Mouse (Mus musculus) kidney, postnatal 25 days (tissue): ENCODE measurements around the gene Nod2.

ENCODE experiments used
- DNase-seq, 2 experiments: peaks; one replicate each; pipeline ENCODE4 v3.0.0; 2021; ENCODE audit warnings: mixed read lengths in 2 of 2

The Nod2 gene

DNA sequence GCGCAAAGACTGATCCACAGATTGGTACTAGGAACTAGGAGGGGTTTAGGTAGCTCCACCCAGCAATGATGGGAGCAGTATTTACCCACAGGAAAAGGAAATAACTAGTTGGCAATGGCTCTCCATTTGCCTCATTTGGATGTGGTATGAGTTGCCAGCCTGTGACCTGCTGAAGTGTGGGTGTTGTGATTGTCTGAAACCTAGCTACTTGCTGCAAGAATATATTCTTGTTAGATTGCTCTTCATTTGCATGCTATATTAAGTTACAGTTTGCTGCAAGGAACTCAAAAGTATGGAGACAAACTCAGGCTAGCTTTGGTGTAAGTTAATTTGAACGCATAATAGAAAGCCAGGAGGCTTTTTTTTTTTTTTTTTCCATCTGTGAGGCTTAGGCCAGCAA lies 33.5 kb downstream of the Nod2 start:
- DNase-seq, result no peak

DNA sequence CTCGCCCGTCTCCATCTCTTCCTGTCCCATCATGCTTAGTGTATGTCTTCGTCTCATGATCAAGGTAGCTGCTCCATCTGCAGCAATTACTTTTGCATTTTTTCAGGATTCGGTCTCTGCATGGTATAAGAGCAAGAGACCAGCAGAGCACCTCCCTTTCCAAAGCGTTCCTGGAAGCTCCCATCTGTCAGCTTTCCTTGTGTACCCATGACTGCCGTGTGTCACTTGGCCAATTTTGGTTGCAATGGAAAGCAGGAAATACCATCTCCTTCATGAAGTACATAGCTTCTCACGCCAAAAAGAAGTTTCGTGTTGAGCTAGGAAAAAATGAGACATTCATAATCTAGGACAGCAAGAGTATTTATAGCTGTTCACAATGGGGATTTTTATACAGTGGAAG lies 33.9 kb downstream of the Nod2 start:
- no peak for DNase-seq

DNA sequence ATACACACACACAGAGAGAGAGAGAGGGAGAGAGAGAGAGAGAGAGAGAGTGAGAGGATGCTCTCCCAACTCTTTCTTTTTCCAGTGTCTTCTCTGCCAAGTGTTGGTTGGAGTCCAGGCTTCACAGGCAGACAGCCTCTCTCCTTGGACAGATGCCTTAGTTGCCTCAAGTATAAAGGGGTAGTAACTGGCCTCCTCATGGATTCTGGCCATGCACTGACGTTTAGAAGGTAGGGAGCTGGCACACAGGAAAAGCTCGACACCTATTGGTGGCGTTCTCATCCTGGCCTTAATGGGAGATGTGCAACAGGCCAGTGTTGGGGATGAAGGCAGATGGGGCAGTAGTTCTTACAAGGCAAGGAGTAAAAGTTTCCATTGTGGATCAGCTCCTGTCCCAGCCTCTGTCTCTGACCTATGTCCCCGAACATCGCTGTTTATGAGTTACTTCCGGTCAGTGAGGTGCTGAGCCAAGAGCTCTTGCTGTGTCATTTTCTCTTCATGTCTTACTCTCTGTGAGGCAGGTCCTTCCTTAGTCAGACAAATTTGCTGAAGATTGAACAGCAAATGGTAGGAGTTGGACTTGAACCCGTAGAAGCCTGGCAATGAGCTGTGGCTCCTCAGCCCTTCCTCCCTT lies 36.7 kb downstream of the Nod2 start:
- DNase-seq, result no peak

DNA sequence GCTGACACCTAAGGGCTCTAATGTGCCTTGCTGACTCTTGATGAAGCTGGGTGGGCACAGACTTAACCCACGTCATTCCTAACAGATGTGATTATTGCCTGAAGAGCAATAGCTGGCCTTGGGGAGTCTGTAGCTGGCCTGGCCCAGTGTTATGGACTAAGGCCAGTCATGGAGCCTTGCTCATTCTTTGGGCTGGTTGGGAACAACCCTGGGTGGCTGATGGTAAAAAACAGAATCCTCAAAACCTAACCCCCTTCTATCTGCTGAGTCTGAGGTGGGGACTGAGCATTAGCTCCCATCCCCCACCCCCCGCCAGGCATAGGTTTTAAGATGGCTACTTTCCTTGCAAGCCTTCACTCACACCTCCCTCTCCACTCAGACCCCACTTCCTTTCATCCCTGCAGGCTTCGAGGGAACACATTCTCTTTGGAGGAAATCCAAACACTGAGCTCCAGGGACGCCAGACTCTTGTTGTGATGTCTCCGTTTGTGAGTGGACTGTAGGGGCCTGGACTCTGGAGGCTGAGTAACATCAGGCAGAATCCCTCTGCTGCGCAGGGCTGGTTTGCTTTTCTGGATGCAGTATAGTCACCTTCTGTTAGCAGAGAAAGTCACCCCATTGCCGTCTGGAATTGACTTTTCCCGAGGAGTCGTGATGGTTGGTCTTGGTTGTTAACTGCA lies 39.3 kb downstream of the Nod2 start:
- no peak for DNase-seq

DNA sequence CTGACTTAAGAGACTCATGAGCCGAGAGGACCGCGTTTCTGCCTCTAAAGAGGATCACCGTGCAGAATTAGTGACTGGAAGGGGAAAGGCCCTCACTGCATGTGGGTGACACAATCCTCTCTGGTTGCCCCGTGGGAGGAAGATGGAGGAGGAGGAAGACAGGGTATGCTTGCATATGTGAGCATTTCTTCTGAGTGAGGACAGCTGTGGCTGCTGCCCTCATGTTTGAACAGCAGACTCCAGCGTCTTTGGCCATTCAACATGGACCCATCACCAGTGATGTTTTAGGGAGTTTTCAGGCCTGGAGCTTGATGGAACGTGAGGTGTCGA lies 39.8 kb downstream of the Nod2 start:
- no peak for DNase-seq

DNA sequence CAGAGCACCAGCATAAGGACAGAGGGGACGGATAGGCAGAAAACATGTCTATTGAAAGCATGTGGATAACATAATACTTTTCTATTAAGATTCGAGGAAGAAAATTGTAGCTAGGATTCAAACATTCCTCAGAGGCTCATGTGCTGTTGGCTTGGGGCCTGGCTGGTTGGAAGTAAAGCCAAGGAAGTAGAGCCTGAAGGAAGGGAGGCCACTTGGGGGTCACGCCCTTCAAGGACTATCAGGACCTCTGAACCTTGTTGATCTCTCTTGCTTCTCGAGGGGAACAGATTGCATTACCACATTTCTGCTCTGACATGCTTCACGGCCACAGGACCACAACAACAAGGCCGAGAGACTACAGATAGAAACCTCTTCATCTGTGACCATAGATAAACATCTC lies 42.0 kb downstream of the Nod2 start:
- peak; percentile 61 to 68 for DNase-seq

DNA sequence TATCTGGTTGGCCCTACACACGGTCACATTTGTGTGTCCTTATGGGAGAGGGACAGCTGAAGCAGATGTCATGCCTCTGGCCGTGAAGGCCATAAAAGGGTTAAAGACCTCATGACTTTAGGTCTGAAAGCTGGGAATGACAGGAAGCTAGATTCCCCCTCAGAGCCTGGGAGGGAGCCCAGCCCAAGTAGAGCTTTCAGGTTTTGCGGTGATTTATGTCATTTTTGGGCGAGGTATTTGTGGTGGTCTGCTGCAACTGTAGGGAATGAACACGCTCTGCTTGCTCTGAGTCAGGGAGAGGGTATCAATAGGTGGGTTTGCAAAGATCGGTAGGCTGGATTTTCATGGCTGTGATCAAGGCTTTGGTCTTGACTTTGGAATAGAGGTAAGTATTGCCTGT lies 42.8 kb downstream of the Nod2 start:
- no peak for DNase-seq

DNA sequence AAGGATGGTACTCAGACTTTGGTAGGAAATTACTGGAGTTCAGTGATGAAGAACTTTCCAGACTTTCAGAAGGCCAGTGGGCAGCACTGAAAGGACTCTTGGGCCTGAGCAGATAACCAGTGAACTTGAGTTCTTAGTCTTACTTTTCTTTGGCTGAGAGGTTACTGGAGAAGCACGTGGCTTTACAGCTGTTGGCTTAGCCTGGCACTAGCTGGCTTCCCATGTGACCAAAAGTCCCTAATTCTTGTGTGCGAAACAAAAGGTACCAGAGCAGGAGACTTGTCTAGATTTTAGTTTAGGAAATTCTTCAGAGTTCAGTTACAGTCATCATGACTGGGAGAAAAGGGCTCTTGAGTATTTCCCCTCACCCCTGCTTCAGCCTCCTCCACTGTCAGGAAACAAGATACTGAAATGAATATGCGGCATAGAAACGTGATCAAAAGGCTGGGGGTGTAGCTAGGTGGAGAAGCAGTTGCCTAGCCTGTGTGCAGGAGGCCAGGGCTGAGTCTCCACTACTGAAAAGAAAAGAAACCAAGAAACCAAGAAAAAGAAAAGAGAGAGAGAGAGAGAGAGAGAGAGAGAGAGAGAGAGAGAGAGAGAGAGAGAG lies 44.3 kb downstream of the Nod2 start:
- no peak for DNase-seq

DNA sequence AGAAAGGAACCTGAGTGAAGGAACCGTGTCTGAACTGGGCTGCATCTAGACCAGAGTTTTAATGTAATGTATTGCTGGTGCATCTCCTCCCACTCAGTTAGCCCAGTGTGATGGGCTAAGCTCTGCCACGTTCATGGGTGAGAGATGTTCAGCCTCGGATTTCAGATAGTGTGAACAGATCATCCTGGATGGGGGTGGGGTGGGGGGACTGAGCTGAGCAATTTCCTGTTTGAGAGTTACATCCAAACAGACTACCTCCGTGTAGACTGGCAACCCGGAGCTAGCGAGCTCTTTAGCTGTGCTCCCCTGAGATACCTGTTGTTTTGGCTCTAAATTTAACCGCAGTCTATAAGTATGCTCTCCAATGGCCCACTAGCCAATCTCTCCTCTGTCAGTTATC lies 44.8 kb downstream of the Nod2 start:
- DNase-seq, result no peak

DNA sequence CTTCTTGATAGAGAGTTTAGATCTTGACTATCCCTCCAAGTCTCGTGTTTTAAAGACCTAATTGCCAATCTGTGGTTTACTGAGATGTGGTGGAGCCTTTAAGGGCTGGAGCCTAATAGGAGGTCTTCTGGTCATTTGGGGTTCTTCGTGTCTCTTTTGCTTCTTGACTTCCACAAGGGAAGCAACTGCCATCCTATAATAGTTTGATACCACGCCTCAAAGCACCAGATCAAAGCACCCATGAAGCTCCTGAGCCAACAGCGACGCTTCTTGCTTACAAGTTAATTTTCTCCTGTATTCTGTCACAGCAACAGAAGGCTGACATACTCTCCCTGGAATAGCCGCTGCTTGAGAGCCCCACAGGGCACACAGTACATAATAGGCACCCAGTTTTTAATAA lies 45.8 kb downstream of the Nod2 start:
- no peak for DNase-seq

DNA sequence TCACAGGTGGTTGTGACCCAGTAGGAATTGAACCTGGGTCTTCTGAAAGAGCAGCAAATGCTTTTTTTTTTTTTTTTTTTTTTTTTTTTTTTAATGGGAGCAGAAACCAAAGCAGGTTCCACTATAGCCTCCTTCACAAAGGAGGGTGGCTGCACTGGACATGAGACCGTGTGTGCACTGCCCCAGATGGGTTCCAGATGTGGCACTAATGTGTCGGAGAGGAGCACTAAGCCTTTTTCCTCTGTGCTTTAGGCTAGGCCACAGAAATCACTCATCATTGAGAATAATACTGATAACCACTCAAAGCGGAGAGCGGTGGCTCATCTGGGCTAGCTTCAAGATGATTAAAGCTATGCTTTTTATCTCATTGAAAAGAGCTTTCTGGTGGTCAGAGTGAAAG lies 46.3 kb downstream of the Nod2 start:
- DNase-seq, result no peak

DNA sequence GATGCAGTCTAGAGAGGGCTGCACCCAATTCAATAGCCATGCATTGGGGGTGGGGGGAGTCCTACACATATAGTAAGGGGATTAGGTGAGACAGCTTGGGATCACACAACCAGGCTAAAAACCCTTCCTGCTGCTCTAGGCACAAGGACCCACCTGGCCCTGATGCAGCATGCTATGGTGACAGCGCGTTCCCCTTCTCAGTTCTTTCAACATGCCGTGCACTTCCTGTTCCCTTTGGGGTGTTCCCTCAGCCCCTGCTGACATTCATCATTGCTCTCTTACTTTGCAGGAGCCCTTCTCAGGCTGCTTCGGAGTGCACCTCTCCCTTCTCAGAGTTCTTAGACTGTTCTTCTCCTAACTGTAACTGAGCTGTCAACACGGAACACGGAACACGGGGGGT lies 47.2 kb downstream of the Nod2 start:
- no peak for DNase-seq

DNA sequence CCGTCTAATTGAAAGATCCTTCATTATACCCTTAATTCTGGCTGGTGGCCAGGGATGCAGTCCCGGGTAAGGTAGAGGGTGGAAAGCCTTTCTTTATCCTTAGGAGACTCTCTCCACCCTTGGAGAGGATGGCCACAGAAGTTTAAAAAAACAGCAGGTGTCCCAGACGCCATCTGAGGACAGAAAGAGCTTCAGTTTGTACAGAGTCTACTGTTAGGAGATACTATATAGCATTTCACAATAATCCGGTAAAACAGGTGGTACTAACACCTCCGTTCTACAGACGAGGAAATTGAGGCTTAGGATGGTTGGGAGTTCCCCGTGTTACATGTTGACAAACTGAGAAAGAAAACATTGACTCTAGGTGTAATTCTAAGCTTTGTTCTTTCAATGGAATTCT lies 49.1 kb downstream of the Nod2 start:
- peak in 1 of 2 experiments; percentile 21 for DNase-seq

DNA sequence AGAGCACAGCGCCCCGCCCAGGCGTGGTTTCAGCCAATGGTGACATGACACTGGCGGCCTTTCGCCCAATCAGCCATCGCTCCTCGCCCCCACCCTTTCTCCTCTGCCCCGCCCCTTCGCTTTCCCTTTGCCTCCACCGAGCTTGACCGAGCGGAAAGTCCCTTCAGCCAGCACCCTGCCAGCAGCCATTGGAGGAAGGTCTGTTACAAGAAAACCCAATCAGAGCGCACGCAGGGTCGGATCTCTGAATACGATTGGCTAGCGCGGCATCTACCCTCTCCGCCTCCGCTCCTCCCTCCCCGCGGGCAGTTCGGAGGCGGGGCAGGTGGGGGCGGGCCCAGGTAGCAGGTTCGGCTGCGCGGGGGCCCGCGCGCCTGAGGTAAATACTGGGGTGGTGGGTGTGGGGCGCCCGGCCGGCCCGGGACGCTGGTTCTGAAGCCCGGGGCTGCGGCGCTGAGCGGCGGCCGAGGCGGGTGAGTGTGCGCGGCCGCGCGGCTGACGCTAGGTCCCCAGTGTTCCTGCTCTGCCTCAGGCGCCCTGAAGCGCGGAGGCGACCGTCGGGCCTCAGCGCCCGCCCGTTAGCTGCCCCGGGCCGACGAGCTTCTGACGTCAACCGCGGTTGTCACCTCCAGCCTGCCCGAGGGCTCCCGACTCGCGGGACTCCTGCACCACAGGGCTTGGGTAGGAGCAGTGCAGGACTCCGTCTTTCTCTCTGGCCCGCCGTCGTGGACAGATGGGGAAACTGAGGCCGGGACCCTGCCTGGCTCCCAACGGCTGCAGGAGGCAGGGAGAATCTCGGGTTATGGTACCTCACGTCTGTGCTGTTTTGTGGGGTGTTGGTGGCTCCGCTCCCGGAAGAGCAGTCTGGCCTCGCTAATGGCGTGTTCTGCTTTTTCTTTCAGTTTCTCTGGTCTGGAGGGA lies 49.9 kb downstream of the Nod2 start, which contains the start of gene Cyld:
TSS of gene Cyld (plus strand) at position 308 of the 921 bp plus-strand sequence.
- DNase-seq, result peak; percentile 99 to 100

DNA sequence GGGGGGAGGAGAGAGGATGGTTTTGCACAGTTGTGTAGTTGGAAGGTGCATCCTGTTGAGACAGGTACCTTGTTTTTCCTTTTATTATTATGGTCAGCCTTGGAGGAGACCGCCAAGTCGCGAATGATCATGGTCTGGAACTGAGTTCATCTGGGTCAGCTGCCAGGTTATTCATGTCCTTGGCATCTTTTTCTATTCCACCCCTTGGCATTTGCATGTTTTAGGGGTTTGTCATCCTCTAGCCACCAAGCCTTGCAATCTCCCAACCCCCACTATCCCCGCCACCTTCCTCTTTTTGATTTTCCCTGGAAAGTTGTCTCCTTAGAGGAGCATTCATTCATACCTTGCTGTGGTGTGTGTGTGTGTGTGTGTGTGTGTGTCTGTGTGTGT lies 50.5 kb downstream of the Nod2 start:
- no peak for DNase-seq

DNA sequence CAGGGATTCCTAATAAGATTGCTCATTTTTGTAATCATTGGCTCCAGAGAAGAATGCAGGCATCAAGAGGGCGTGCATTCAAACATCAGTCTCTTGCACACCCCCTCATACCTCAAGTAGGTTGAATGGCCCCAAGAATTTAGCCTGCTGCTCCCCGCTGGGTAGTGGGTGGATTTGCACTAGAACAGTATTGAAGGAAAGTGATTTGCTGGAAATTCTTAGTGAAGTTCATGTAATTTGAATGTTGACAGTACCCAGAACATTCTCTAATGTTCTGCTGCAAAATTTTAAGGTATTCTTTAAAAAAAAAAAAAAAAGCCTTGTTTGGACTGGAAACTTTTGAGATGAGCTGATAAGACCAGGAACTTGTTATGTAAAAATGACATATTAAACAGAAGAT lies 50.9 kb downstream of the Nod2 start:
- DNase-seq, result no peak

DNA sequence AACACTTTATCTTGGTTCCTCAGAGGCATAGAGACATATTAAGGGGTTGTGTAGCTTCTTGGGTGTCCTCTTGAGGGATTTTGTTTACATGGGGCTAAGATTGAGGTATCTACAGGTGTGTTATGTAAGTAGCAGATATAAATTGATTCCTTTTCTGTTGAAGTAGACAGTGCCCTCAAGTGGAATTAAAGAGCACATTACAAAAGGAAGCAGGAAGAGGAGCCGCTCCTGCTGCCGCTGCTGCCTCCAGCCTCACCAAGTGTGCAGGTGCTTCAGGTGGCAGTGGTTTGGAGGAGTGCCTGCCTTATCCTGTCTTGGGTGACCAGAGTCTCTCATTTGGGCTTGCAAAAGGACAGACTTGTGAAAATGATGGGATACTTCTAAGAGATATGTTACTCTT lies 54.5 kb downstream of the Nod2 start:
- DNase-seq, result peak; percentile 20 to 46

DNA sequence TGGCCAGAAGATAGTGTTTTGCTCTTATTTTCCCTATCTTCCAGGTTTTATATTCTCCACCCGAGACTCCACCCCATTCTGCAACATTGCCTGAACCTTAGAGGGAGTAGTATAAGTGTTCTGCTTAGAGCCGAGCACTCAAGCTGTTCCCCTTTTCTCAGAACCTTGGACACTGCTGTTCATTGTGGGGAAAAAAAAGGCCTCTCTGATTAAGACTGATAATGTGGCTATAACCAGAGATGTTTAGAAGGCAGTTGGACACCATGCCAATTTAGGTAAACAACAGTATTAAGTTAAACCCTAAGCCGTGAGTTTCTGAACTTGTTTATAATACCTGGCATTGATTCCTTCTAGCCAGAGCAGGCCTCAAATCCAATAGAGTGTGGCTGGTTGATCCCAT lies 55.7 kb downstream of the Nod2 start:
- DNase-seq, result no peak

DNA sequence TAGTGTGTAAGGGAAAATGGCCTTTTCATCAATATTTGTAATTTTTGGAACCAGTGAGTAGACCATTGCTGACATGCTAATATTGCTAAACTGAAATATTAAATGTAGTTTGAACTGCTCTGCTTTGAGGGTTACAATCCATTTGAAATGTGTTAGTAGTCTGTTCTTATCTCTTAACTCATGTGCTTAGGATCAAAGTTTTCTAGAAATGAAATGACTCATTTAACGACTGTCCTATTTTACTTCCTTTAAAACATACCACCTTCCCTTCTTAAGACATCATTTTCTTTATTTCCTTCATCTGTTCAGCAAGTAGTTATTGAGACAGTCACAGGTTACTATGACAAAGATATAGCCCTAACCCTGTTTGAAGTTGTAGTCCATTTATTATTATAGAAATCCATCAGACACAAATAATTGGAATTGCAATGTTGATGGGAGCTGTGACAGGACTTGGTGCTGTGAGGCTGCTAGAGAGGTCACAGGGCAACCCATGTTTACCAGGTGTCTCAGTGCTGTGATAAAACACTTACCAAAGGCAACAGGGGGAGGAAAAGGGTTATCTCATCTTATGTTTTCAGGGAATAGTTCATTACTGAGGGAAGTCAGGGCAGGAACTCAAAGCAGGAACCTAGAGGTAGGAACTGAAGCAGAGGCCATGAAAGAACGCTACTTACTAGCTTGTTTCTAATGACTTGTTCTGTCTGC lies 76.3 kb downstream of the Nod2 start:
- DNase-seq, result no peak
